25 mouse cellular contexts compared by ENCODE assay signal in genomic region chr7:100683241-100683640, GRCm38 (mm10). TPM values are rescaled to one million over a fixed set of nuclear protein-coding genes. Genes with fewer than 3 reads are reported as not detected.
A peak's percentile ranks its signal among the peaks of the same experiment; 100 is the strongest.
DNase-seq lines count a peak whose midpoint lies in the region; ATAC-seq lines count a peak whose summit lies in the region.
"Had no signal": no experiment of that assay in that cellular context is flagged by ENCODE, and none has a peak within 500 bp of the region (broad histone marks: within the 10 kb centered on the region; RNA-seq: fewer than 3 reads in every experiment).

No protein-coding gene starts in this region.

- no peak for DNase-seq in forebrain, embryonic 10.5 days (ENCODE audit: extremely low spot score, low spot score)
- no peak for DNase-seq in liver, embryonic 13.5 days
- no peak for DNase-seq in neural tube, embryonic 10.5 days (ENCODE audit: extremely low spot score, low spot score)
- DNase-seq in ovary, postnatal 14 days (ENCODE audit: low spot score): no peak
- DNase-seq: adrenal gland, postnatal 10 days; adrenal gland, postnatal 36 days; cerebellum, adult 11 months; cerebellum, adult 2 months; cerebellum, adult 9-11 months; cerebellum, postnatal 25 days; gastrocnemius, postnatal 25 days; heart, adult 18-20 months; heart, postnatal 10 days; heart, postnatal 36 days had no signal

- no peak overlapping the region for H3K27ac ChIP-seq in forebrain, embryonic 12.5 days
- H3K27ac ChIP-seq in forebrain, embryonic 10.5 days: no peak overlapping the region
- H3K27ac ChIP-seq in liver, embryonic 13.5 days: peak overlapping the region; percentile 84
- no peak overlapping the region; the same call in 1 of the 2 replicates for H3K27ac ChIP-seq in liver, embryonic 12.5 days
- H3K27ac ChIP-seq in neural tube, embryonic 14.5 days (ENCODE audit: low read depth, low read length): no peak overlapping the region
- H3K27ac ChIP-seq: embryonic facial prominence, embryonic 12.5 days; embryonic facial prominence, embryonic 15.5 days; forebrain, embryonic 13.5 days; heart, embryonic 15.5 days; hindbrain, embryonic 10.5 days; hindbrain, embryonic 14.5 days had no signal

- no peaks in the 10 kb centered on the region for H3K9me3 ChIP-seq in forebrain, embryonic 12.5 days
- H3K9me3 ChIP-seq in forebrain, embryonic 10.5 days: no peaks in the 10 kb centered on the region
- no peaks in the 10 kb centered on the region for H3K9me3 ChIP-seq in liver, embryonic 13.5 days (replicated peaks)
- no peaks in the 10 kb centered on the region for H3K9me3 ChIP-seq in liver, embryonic 12.5 days (replicated peaks)
- H3K9me3 ChIP-seq in neural tube, embryonic 14.5 days (ENCODE audit: control insufficient read depth, low read length): no peaks in the 10 kb centered on the region
- H3K9me3 ChIP-seq: embryonic facial prominence, embryonic 12.5 days; embryonic facial prominence, embryonic 15.5 days; forebrain, embryonic 13.5 days; heart, embryonic 12.5 days; heart, embryonic 15.5 days; hindbrain, embryonic 10.5 days had no signal

- no peaks in the 10 kb centered on the region for H3K27me3 ChIP-seq in forebrain, embryonic 12.5 days
- H3K27me3 ChIP-seq in forebrain, embryonic 10.5 days (ENCODE audit: poor library complexity, severe bottlenecking): no peaks in the 10 kb centered on the region
- no peaks in the 10 kb centered on the region; the same call in 1 of the 2 replicates for H3K27me3 ChIP-seq in liver, embryonic 13.5 days
- H3K27me3 ChIP-seq in liver, embryonic 12.5 days (replicated peaks): no peaks in the 10 kb centered on the region; the same call in 1 of the 2 replicates
- H3K27me3 ChIP-seq in neural tube, embryonic 14.5 days (ENCODE audit: control insufficient read depth, insufficient read depth, low read length): no peaks in the 10 kb centered on the region
- H3K27me3 ChIP-seq: embryonic facial prominence, embryonic 12.5 days; embryonic facial prominence, embryonic 15.5 days; forebrain, embryonic 13.5 days; heart, embryonic 15.5 days; Patski had no signal

- H3K4me2 ChIP-seq in forebrain, embryonic 12.5 days: no peak overlapping the region
- no peak overlapping the region for H3K4me2 ChIP-seq in liver, embryonic 13.5 days
- H3K4me2 ChIP-seq in liver, embryonic 12.5 days: no peak overlapping the region
- H3K4me2 ChIP-seq in neural tube, embryonic 14.5 days (ENCODE audit: low read depth, low read length): no peak overlapping the region
- H3K4me2 ChIP-seq: embryonic facial prominence, embryonic 12.5 days; embryonic facial prominence, embryonic 15.5 days; forebrain, embryonic 13.5 days; heart, embryonic 12.5 days; heart, embryonic 15.5 days; hindbrain, embryonic 14.5 days had no signal

- no peak overlapping the region for H3K9ac ChIP-seq in forebrain, embryonic 12.5 days
- H3K9ac ChIP-seq in liver, embryonic 13.5 days: no peak overlapping the region
- no peak overlapping the region for H3K9ac ChIP-seq in liver, embryonic 12.5 days
- no peak overlapping the region for H3K9ac ChIP-seq in neural tube, embryonic 14.5 days (replicated peaks; ENCODE audit: low read depth, low read length)
- H3K9ac ChIP-seq: embryonic facial prominence, embryonic 12.5 days; embryonic facial prominence, embryonic 15.5 days; forebrain, embryonic 13.5 days; heart, embryonic 12.5 days; heart, embryonic 15.5 days; hindbrain, embryonic 14.5 days had no signal

- WGBS in forebrain, embryonic 12.5 days: 61% methylated on average over 1 of the region's 1 CpGs
- WGBS in forebrain, embryonic 10.5 days: 94% methylated on average over 1 of the region's 1 CpGs
- WGBS in liver, embryonic 13.5 days (ENCODE audit: insufficient replicate concordance): 90% methylated on average over 1 of the region's 1 CpGs
- 87% methylated on average over 1 of the region's 1 CpGs for WGBS in liver, embryonic 12.5 days (ENCODE audit: insufficient replicate concordance)
- WGBS in neural tube, embryonic 14.5 days: 74% methylated on average over 1 of the region's 1 CpGs

- H3K4me1 ChIP-seq in forebrain, embryonic 12.5 days: peaks cover 3% of the 10 kb centered on the region; the same call in 1 of the 2 replicates
- H3K4me1 ChIP-seq in forebrain, embryonic 10.5 days: peaks cover 4% of the 10 kb centered on the region; the same call in 1 of the 2 replicates
- peaks cover 29% of the 10 kb centered on the region for H3K4me1 ChIP-seq in liver, embryonic 13.5 days (replicated peaks)
- H3K4me1 ChIP-seq in liver, embryonic 12.5 days: peaks cover 37% of the 10 kb centered on the region
- H3K4me1 ChIP-seq in neural tube, embryonic 14.5 days (ENCODE audit: control insufficient read depth, insufficient read depth, low read length): no peaks in the 10 kb centered on the region
- H3K4me1 ChIP-seq: embryonic facial prominence, embryonic 15.5 days; heart, embryonic 12.5 days; heart, embryonic 15.5 days; hindbrain, embryonic 10.5 days had no signal

- no peak overlapping the region for H3K4me3 ChIP-seq in forebrain, embryonic 12.5 days (replicated peaks)
- H3K4me3 ChIP-seq in forebrain, embryonic 10.5 days: no peak overlapping the region
- H3K4me3 ChIP-seq in liver, embryonic 13.5 days (replicated peaks): no peak overlapping the region
- H3K4me3 ChIP-seq in liver, embryonic 12.5 days: no peak overlapping the region
- H3K4me3 ChIP-seq in neural tube, embryonic 14.5 days (ENCODE audit: low read depth, low read length): no peak overlapping the region
- H3K4me3 ChIP-seq: embryonic facial prominence, embryonic 12.5 days; embryonic facial prominence, embryonic 15.5 days; forebrain, embryonic 13.5 days; heart, embryonic 12.5 days; heart, embryonic 15.5 days; hindbrain, embryonic 10.5 days had no signal

- no peaks in the 10 kb centered on the region for H3K36me3 ChIP-seq in forebrain, embryonic 12.5 days (replicated peaks)
- no peaks in the 10 kb centered on the region for H3K36me3 ChIP-seq in forebrain, embryonic 10.5 days (replicated peaks)
- H3K36me3 ChIP-seq in liver, embryonic 13.5 days: no peaks in the 10 kb centered on the region
- H3K36me3 ChIP-seq in liver, embryonic 12.5 days: no peaks in the 10 kb centered on the region
- no peaks in the 10 kb centered on the region for H3K36me3 ChIP-seq in neural tube, embryonic 14.5 days (ENCODE audit: control insufficient read depth, insufficient read depth, low read length)
- H3K36me3 ChIP-seq: embryonic facial prominence, embryonic 12.5 days; embryonic facial prominence, embryonic 15.5 days; heart, embryonic 12.5 days; heart, embryonic 15.5 days; hindbrain, embryonic 10.5 days had no signal

- 0 out of 2 replicates have a peak, but pooled peaks have one; percentile 30 for ATAC-seq in forebrain, embryonic 12.5 days (ENCODE audit: low FRiP score)
- no peak for ATAC-seq in liver, embryonic 13.5 days (ENCODE audit: low read depth)
- ATAC-seq in liver, embryonic 12.5 days: no peak
- peak; percentile 45; the same call in 1 of the 2 replicates for ATAC-seq in neural tube, embryonic 14.5 days (ENCODE audit: low read depth)
- ATAC-seq: forebrain, embryonic 13.5 days; Patski had no signal

RNA-seq across cellular contexts. Expression of gene Plekhb1, which starts 21.0 kb away (rescaled TPM):
- polyA plus RNA-seq in forebrain, embryonic 12.5 days (2016; fragmentation: Nextera tagmentation; extraction: Ambion mirVana): 4.4 and 6.3 TPM in 2 replicates
- 3.2 and 4.0 TPM in 2 replicates for polyA plus RNA-seq in forebrain, embryonic 10.5 days (2016; fragmentation: Nextera tagmentation; extraction: Ambion mirVana)
- 0.41 and 0.49 TPM in 2 replicates for polyA plus RNA-seq in liver, embryonic 13.5 days (2015; fragmentation: Nextera tagmentation; extraction: Ambion mirVana)
- polyA plus RNA-seq in liver, embryonic 12.5 days (2016; fragmentation: Nextera tagmentation; extraction: Ambion mirVana): 0.26 and 0.43 TPM in 2 replicates
- polyA plus RNA-seq in neural tube, embryonic 14.5 days (2014; fragmentation: Nextera tagmentation; extraction: Ambion mirVana): 21.7 and 26.3 TPM in 2 replicates

RNA-seq across cellular contexts. Expression of gene Fam168a, which starts 23.2 kb away (rescaled TPM):
- 63.9 and 72.6 TPM in 2 replicates for polyA plus RNA-seq in forebrain, embryonic 12.5 days (2016; fragmentation: Nextera tagmentation; extraction: Ambion mirVana)
- 30.2 and 35.8 TPM in 2 replicates for polyA plus RNA-seq in forebrain, embryonic 10.5 days (2016; fragmentation: Nextera tagmentation; extraction: Ambion mirVana)
- 4.5 and 5.4 TPM in 2 replicates for polyA plus RNA-seq in liver, embryonic 13.5 days (2015; fragmentation: Nextera tagmentation; extraction: Ambion mirVana)
- 7.1 and 8.9 TPM in 2 replicates for polyA plus RNA-seq in liver, embryonic 12.5 days (2016; fragmentation: Nextera tagmentation; extraction: Ambion mirVana)
- polyA plus RNA-seq in neural tube, embryonic 14.5 days (2014; fragmentation: Nextera tagmentation; extraction: Ambion mirVana): 124 and 187 TPM in 2 replicates

Comparison
In these comparisons a context has a peak if more than half of its experiments do, and no peak if none do; other contexts are left out.
1. ATAC-seq: peak in forebrain, embryonic 12.5 days (single experiment) and neural tube, embryonic 14.5 days (single experiment); none in liver, embryonic 13.5 days (single experiment) and liver, embryonic 12.5 days (single experiment).